Mouse (Mus musculus) neutrophil, adult 5-6 weeks (primary cell): ENCODE data around the gene Adh6b. TPM values are rescaled to one million over a fixed set of nuclear protein-coding genes. Genes with fewer than 3 reads are reported as not detected.

Experiments
- ATAC-seq: fragments of 151-379, 151-347 bp; 2 replicates; pipeline ENCODE4 v1.8.0; 2017; ENCODE audit warnings: mild to moderate bottlenecking, moderate TSS enrichment; ENCODE audit not compliant: insufficient number of reproducible peaks, poor library complexity, low FRiP score, severe bottlenecking; ENCODE audit errors: extremely low read depth
- total RNA-seq: library from RNA; stranded (forward); fragments of 200-1000 nt; gene quantifications from 2 replicates; pipeline ENCODE4 v1.2.3, GENCODE M21; 2017

Gene Adh6b
- total RNA-seq, result not detected in 2 replicates

- ATAC-seq, result no peak
Observed at GRCm38 (mm10) chr3:138341471-138341870, at the start of gene Adh6b. TSS of gene Adh6b (plus strand) at chr3:138341775.

GRCm38 (mm10) chr3:138293298-138293895 is 48.2 kb upstream of the Adh6b start:
- ATAC-seq, result no peak

- no peak for ATAC-seq
Observed at GRCm38 (mm10) chr3:138300130-138300529, 41.4 kb upstream of the Adh6b start.

GRCm38 (mm10) chr3:138302676-138303075 is 38.9 kb upstream of the Adh6b start:
- ATAC-seq, result no peak

- ATAC-seq, result no peak
Observed at GRCm38 (mm10) chr3:138303771-138304488, 37.6 kb upstream of the Adh6b start.

GRCm38 (mm10) chr3:138304489-138304871 is 37.1 kb upstream of the Adh6b start:
- ATAC-seq, result no peak

- no peak for ATAC-seq
Observed at GRCm38 (mm10) chr3:138305486-138306289, 35.9 kb upstream of the Adh6b start.

GRCm38 (mm10) chr3:138306290-138306683 is 35.3 kb upstream of the Adh6b start:
- no peak for ATAC-seq

GRCm38 (mm10) chr3:138309910-138310309 is 31.7 kb upstream of the Adh6b start:
- no peak for ATAC-seq

- ATAC-seq, result no peak
Observed at GRCm38 (mm10) chr3:138311015-138311414, 30.6 kb upstream of the Adh6b start.

- no peak for ATAC-seq
Observed at GRCm38 (mm10) chr3:138312965-138313364, 28.6 kb upstream of the Adh6b start, which contains the start of gene Adh6a. TSS of gene Adh6a (plus strand) at chr3:138313286.

- ATAC-seq, result no peak
Observed at GRCm38 (mm10) chr3:138316908-138317472, 24.6 kb upstream of the Adh6b start.

GRCm38 (mm10) chr3:138325001-138325400 is 16.6 kb upstream of the Adh6b start:
- ATAC-seq, result no peak

- ATAC-seq, result no peak
Observed at GRCm38 (mm10) chr3:138325466-138325865, 16.1 kb upstream of the Adh6b start.

- ATAC-seq, result no peak
Observed at GRCm38 (mm10) chr3:138333910-138334309, 7.7 kb upstream of the Adh6b start.

GRCm38 (mm10) chr3:138334320-138334719 is 7.3 kb upstream of the Adh6b start:
- no peak for ATAC-seq

GRCm38 (mm10) chr3:138335566-138335965 is 6.0 kb upstream of the Adh6b start:
- no peak for ATAC-seq

GRCm38 (mm10) chr3:138336104-138336754 is 5.3 kb upstream of the Adh6b start:
- no peak for ATAC-seq

- no peak for ATAC-seq
Observed at GRCm38 (mm10) chr3:138347041-138347440, 5.5 kb downstream of the Adh6b start.
